19 mouse cellular contexts compared by ENCODE assay signal in the genomic region with DNA sequence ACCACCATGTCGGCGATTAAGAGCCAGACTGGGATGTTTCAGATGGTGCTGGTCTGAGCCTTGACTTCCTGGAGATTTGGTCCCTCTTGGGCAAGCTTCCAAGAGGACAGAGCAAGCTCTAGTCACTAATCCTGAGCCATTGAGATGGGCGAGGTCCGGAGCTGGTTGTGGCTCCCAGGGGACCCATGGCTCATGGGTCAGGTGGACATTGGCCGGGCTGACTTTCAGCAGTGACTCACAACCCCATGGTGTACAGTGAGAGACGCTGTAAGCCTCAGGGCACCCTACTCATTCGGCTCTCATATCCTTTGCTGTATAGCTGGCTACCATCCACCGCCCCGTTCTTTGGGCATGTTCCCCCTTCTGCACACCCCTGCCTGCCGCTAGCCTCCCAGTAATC. TPM values are rescaled to one million over a fixed set of nuclear protein-coding genes. Genes with fewer than 3 reads are reported as not detected.
DNase-seq lines count a peak whose midpoint lies in the region; ATAC-seq and TF ChIP-seq lines count a peak whose summit lies in the region.
"Had no signal": no experiment of that assay in that cellular context is flagged by ENCODE, and none has a peak within 500 bp of the region (broad histone marks: within the 10 kb centered on the region; RNA-seq: fewer than 3 reads in every experiment).

No protein-coding gene starts in this region.

- no peak for TF ChIP-seq CTCF in C2C12 (IDR thresholded peaks at IDR 0.05; ENCODE audit: control insufficient read depth, insufficient read depth, insufficient read length)
- TF ChIP-seq CTCF in stomach, postnatal 0 days (IDR thresholded peaks at IDR 0.05; ENCODE audit: low read depth), result no peak
- TF ChIP-seq CTCF in cerebellum, adult 2 months (IDR thresholded peaks at IDR 0.05; ENCODE audit: borderline replicate concordance, insufficient read depth, low read depth, low read length), result no peak

- peaks cover 13% of the 10 kb centered on the region for H3K27me3 ChIP-seq in embryonic facial prominence, embryonic 11.5 days (ENCODE audit: control insufficient read depth, insufficient read depth, low read length)
- H3K27me3 ChIP-seq in embryonic facial prominence, embryonic 10.5 days (replicated peaks; ENCODE audit: low read depth, poor library complexity, severe bottlenecking), result peaks cover 60% of the 10 kb centered on the region
- no peaks in the 10 kb centered on the region for H3K27me3 ChIP-seq in C2C12 (ENCODE audit: control insufficient read depth, insufficient read depth, insufficient read length)
- H3K27me3 ChIP-seq in stomach, postnatal 0 days (ENCODE audit: control insufficient read depth, insufficient read depth, low read length), result peaks cover 3% of the 10 kb centered on the region; the same call in 1 of the 2 replicates
- H3K27me3 ChIP-seq in cerebellum, adult 2 months (ENCODE audit: control insufficient read depth, insufficient read depth, low read length), result peaks cover 2% of the 10 kb centered on the region; the same call in 1 of the 2 replicates

- no peak overlapping the region for H3K4me3 ChIP-seq in embryonic facial prominence, embryonic 11.5 days (ENCODE audit: low read depth, low read length)
- H3K4me3 ChIP-seq in embryonic facial prominence, embryonic 10.5 days, result no peak overlapping the region
- no peak overlapping the region for H3K4me3 ChIP-seq in C2C12 (ENCODE audit: insufficient read depth, poor library complexity, severe bottlenecking)
- no peak overlapping the region for H3K4me3 ChIP-seq in stomach, postnatal 0 days (ENCODE audit: low read depth, low read length)
- H3K4me3 ChIP-seq in cerebellum, adult 2 months (replicated peaks; ENCODE audit: insufficient read depth, low read depth, low read length), result no peak overlapping the region
- H3K4me3 ChIP-seq: embryonic facial prominence, embryonic 15.5 days; forebrain, embryonic 15.5 days; heart, adult 2 months; heart, embryonic 15.5 days; intestine, embryonic 15.5 days had no signal

- H3K4me1 ChIP-seq in embryonic facial prominence, embryonic 11.5 days (ENCODE audit: control insufficient read depth, insufficient read depth, low read length), result no peaks in the 10 kb centered on the region; the same call in 1 of the 2 replicates
- peaks cover 16% of the 10 kb centered on the region for H3K4me1 ChIP-seq in embryonic facial prominence, embryonic 10.5 days
- H3K4me1 ChIP-seq in stomach, postnatal 0 days (replicated peaks; ENCODE audit: control insufficient read depth, insufficient read depth), result no peaks in the 10 kb centered on the region
- H3K4me1 ChIP-seq in cerebellum, adult 2 months (ENCODE audit: control insufficient read depth, insufficient read depth, low read length), result no peaks in the 10 kb centered on the region
- H3K4me1 ChIP-seq: intestine, embryonic 15.5 days had no signal

- DNase-seq in embryonic facial prominence, embryonic 11.5 days (ENCODE audit: low spot score), result no peak
- no peak for DNase-seq in embryonic facial prominence, embryonic 10.5 days (ENCODE audit: low spot score)
- peak; percentile 38 for DNase-seq in adipocyte (ENCODE audit: low spot score)
- DNase-seq in stomach, postnatal 0 days (ENCODE audit: low spot score), result no peak
- no peak for DNase-seq in cerebellum, adult 2 months
- DNase-seq in urinary bladder, adult 2 months (ENCODE audit: low spot score), result no peak
- DNase-seq: adrenal gland, adult 8-10 months; adrenal gland, postnatal 36 days; cerebellum, adult 9-11 months; cerebellum, postnatal 36 days; heart, adult 2 months; heart, postnatal 14 days had no signal

- no peak for TF ChIP-seq EP300 in stomach, postnatal 0 days (optimal IDR thresholded peaks at IDR 0.05)

- H3K9me3 ChIP-seq in embryonic facial prominence, embryonic 11.5 days (replicated peaks; ENCODE audit: control insufficient read depth, low read length), result 0 out of 2 replicates have a peak, but pooled peaks cover 2% of the 10 kb centered on the region
- H3K9me3 ChIP-seq in embryonic facial prominence, embryonic 10.5 days, result peaks cover 16% of the 10 kb centered on the region
- H3K9me3 ChIP-seq in stomach, postnatal 0 days (ENCODE audit: control insufficient read depth, low read length), result no peaks in the 10 kb centered on the region
- H3K9me3 ChIP-seq: forebrain, embryonic 15.5 days; heart, embryonic 15.5 days; intestine, embryonic 15.5 days had no signal

- no peaks in the 10 kb centered on the region for H3K36me3 ChIP-seq in embryonic facial prominence, embryonic 11.5 days (replicated peaks; ENCODE audit: control insufficient read depth, insufficient read depth, low read depth, low read length)
- H3K36me3 ChIP-seq in embryonic facial prominence, embryonic 10.5 days (replicated peaks), result peaks cover 7% of the 10 kb centered on the region; the same call in 1 of the 2 replicates
- H3K36me3 ChIP-seq in C2C12 (ENCODE audit: control insufficient read depth, insufficient read depth), result peaks cover 3% of the 10 kb centered on the region
- no peaks in the 10 kb centered on the region for H3K36me3 ChIP-seq in stomach, postnatal 0 days (ENCODE audit: control insufficient read depth, insufficient read depth, low read length)
- H3K36me3 ChIP-seq: embryonic facial prominence, embryonic 15.5 days; forebrain, embryonic 15.5 days; heart, embryonic 15.5 days; intestine, embryonic 15.5 days had no signal

- ATAC-seq in embryonic facial prominence, embryonic 11.5 days (replicated peaks; ENCODE audit: insufficient number of reproducible peaks, low FRiP score, low TSS enrichment, low read depth), result 0 out of 2 replicates have a peak, but pooled peaks have one; percentile 24
- ATAC-seq in stomach, postnatal 0 days (ENCODE audit: low FRiP score, low TSS enrichment), result peak; percentile 31; the same call in 1 of the 2 replicates
- ATAC-seq: forebrain, embryonic 15.5 days; intestine, embryonic 15.5 days had no signal

- no peak for TF ChIP-seq POLR2A in cerebellum, adult 2 months (IDR thresholded peaks at IDR 0.05; ENCODE audit: borderline replicate concordance, insufficient read depth, low read length)

- WGBS in embryonic facial prominence, embryonic 11.5 days, result 90% methylated on average over 10 of the region's 10 CpGs
- WGBS in embryonic facial prominence, embryonic 10.5 days, result 90% methylated on average over 10 of the region's 10 CpGs
- WGBS in stomach, postnatal 0 days, result 82% methylated on average over 10 of the region's 10 CpGs
- 77% methylated on average over 10 of the region's 10 CpGs for WGBS in cerebellum, adult 2 months

- H3K9ac ChIP-seq in embryonic facial prominence, embryonic 11.5 days (replicated peaks; ENCODE audit: low read length), result no peak overlapping the region
- H3K9ac ChIP-seq in stomach, postnatal 0 days (ENCODE audit: low read length), result no peak overlapping the region
- H3K9ac ChIP-seq: embryonic facial prominence, embryonic 15.5 days; forebrain, embryonic 15.5 days; heart, embryonic 15.5 days; hindbrain, embryonic 14.5 days; intestine, embryonic 15.5 days had no signal

- no peak overlapping the region for H3K4me2 ChIP-seq in embryonic facial prominence, embryonic 11.5 days (ENCODE audit: low read depth, low read length)
- H3K4me2 ChIP-seq in stomach, postnatal 0 days (replicated peaks; ENCODE audit: low read depth), result no peak overlapping the region
- H3K4me2 ChIP-seq: embryonic facial prominence, embryonic 15.5 days; forebrain, embryonic 15.5 days; heart, embryonic 11.5 days; heart, embryonic 15.5 days; hindbrain, embryonic 14.5 days; intestine, embryonic 15.5 days had no signal

- no peak overlapping the region for H3K27ac ChIP-seq in embryonic facial prominence, embryonic 11.5 days (replicated peaks; ENCODE audit: low read depth, low read length)
- no peak overlapping the region for H3K27ac ChIP-seq in embryonic facial prominence, embryonic 10.5 days (replicated peaks)
- H3K27ac ChIP-seq in stomach, postnatal 0 days (replicated peaks), result no peak overlapping the region
- no peak overlapping the region for H3K27ac ChIP-seq in cerebellum, adult 2 months (ENCODE audit: insufficient read depth, low read length)
- H3K27ac ChIP-seq: embryonic facial prominence, embryonic 15.5 days; forebrain, embryonic 15.5 days; heart, adult 2 months; heart, embryonic 15.5 days; hindbrain, embryonic 14.5 days; intestine, embryonic 15.5 days had no signal

- no peaks in the 10 kb centered on the region for H3K79me2 ChIP-seq in C2C12 (ENCODE audit: control insufficient read depth, insufficient read depth)

- no peaks in the 10 kb centered on the region for H3K79me3 ChIP-seq in C2C12 (ENCODE audit: low read depth)

- peak overlapping the region; percentile 49 for H3ac ChIP-seq in C2C12 (ENCODE audit: control insufficient read depth, insufficient read length, low read depth)

RNA-seq across cellular contexts. Expression of gene Foxl1, which starts 6.4 kb away (rescaled TPM):
- 4.4 and 4.7 TPM in 2 replicates for polyA plus RNA-seq in embryonic facial prominence, embryonic 11.5 days (2014; fragmentation: Nextera tagmentation; extraction: Ambion mirVana)
- polyA plus RNA-seq in embryonic facial prominence, embryonic 10.5 days (2016; fragmentation: Nextera tagmentation; extraction: Ambion mirVana), result 2.8 and 4.6 TPM in 2 replicates
- 6.1 TPM for polyA plus RNA-seq in C2C12 (2012; fragmentation: generic; extraction: Trizol)
- polyA plus RNA-seq in stomach, postnatal 0 days (2015; fragmentation: Nextera tagmentation; extraction: Ambion mirVana), result 2.8 and 2.9 TPM in 2 replicates
- polyA plus RNA-seq in cerebellum, adult 2 months (2012; rRNA removed), result 0.11 TPM in 1 of 2 replicates, not detected in the other
- 3.4 and 5.0 TPM in 2 replicates for polyA plus RNA-seq in urinary bladder, adult 2 months (2012; rRNA removed)

RNA-seq across cellular contexts. Expression of gene Foxc2, which starts 18.1 kb away (rescaled TPM):
- 15.1 and 15.7 TPM in 2 replicates for polyA plus RNA-seq in embryonic facial prominence, embryonic 11.5 days (2014; fragmentation: Nextera tagmentation; extraction: Ambion mirVana)
- 11.7 and 15.2 TPM in 2 replicates for polyA plus RNA-seq in embryonic facial prominence, embryonic 10.5 days (2016; fragmentation: Nextera tagmentation; extraction: Ambion mirVana)
- polyA plus RNA-seq in C2C12 (2012; fragmentation: generic; extraction: Trizol), result 22.9 TPM
- 0.40 and 0.41 TPM in 2 replicates for polyA plus RNA-seq in stomach, postnatal 0 days (2015; fragmentation: Nextera tagmentation; extraction: Ambion mirVana)
- 0.34 and 0.95 TPM in 2 replicates for polyA plus RNA-seq in cerebellum, adult 2 months (2012; rRNA removed)
- polyA plus RNA-seq in urinary bladder, adult 2 months (2012; rRNA removed), result 0.47 and 1.0 TPM in 2 replicates

RNA-seq across cellular contexts. Expression of gene Mthfsd, which starts 25.9 kb away (rescaled TPM):
- polyA plus RNA-seq in embryonic facial prominence, embryonic 11.5 days (2014; fragmentation: Nextera tagmentation; extraction: Ambion mirVana), result 50.0 and 52.5 TPM in 2 replicates
- polyA plus RNA-seq in embryonic facial prominence, embryonic 10.5 days (2016; fragmentation: Nextera tagmentation; extraction: Ambion mirVana), result 68.2 and 72.3 TPM in 2 replicates
- 22.7 TPM for polyA plus RNA-seq in C2C12 (2012; fragmentation: generic; extraction: Trizol)
- polyA plus RNA-seq in stomach, postnatal 0 days (2015; fragmentation: Nextera tagmentation; extraction: Ambion mirVana), result 33.0 and 38.1 TPM in 2 replicates
- polyA plus RNA-seq in cerebellum, adult 2 months (2012; rRNA removed), result 119 and 126 TPM in 2 replicates
- 95.5 and 139 TPM in 2 replicates for polyA plus RNA-seq in urinary bladder, adult 2 months (2012; rRNA removed)

RNA-seq across cellular contexts. Expression of gene Foxf1, which starts 49.9 kb away (rescaled TPM):
- polyA plus RNA-seq in embryonic facial prominence, embryonic 11.5 days (2014; fragmentation: Nextera tagmentation; extraction: Ambion mirVana), result 19.6 and 24.5 TPM in 2 replicates
- 28.8 and 30.1 TPM in 2 replicates for polyA plus RNA-seq in embryonic facial prominence, embryonic 10.5 days (2016; fragmentation: Nextera tagmentation; extraction: Ambion mirVana)
- polyA plus RNA-seq in C2C12 (2012; fragmentation: generic; extraction: Trizol), result 0.04 TPM
- polyA plus RNA-seq in stomach, postnatal 0 days (2015; fragmentation: Nextera tagmentation; extraction: Ambion mirVana), result 59.3 and 64.0 TPM in 2 replicates
- 1.2 and 1.7 TPM in 2 replicates for polyA plus RNA-seq in cerebellum, adult 2 months (2012; rRNA removed)
- 104 and 117 TPM in 2 replicates for polyA plus RNA-seq in urinary bladder, adult 2 months (2012; rRNA removed)
